Mouse (Mus musculus) neural tube, embryonic 14.5 days (tissue): ENCODE measurements at regions not wholly inside any gene's neighbourhood (a gene's known extent, or its start where the extent isn't known, plus 50 kb on each side); places are given as distances from the start of the nearest gene placed in this dataset.

Experiments used
- ATAC-seq: fragments of 200-750 bp; cut with Nextera tagmentation; 2 replicates; pipeline ENCODE4 v1.8.0; 2017; ENCODE audit warnings: low read depth, mild to moderate bottlenecking, moderate TSS enrichment, moderate library complexity
- H3K27ac ChIP-seq: fragments of 300-500 bp; sonication (generic); 2 replicates; pipeline ENCODE4 v1.5.1; 2014; ENCODE audit warnings: low read depth, mild to moderate bottlenecking, control low read depth, low read length, moderate library complexity, mixed read lengths
- H3K27me3 ChIP-seq: fragments of 300-500 bp; sonication (generic); 2 replicates; pipeline ENCODE4 v1.6.1; 2014; ENCODE audit warnings: low read length; ENCODE audit not compliant: control insufficient read depth, insufficient read depth
- H3K36me3 ChIP-seq: fragments of 300-500 bp; sonication (generic); 2 replicates; pipeline ENCODE4 v1.6.1; 2014; ENCODE audit warnings: low read length, mixed read lengths; ENCODE audit not compliant: control insufficient read depth, insufficient read depth
- H3K4me1 ChIP-seq: fragments of 300-500 bp; sonication (generic); 2 replicates; pipeline ENCODE4 v1.6.1; 2014; ENCODE audit warnings: low read length; ENCODE audit not compliant: control insufficient read depth, insufficient read depth
- H3K4me2 ChIP-seq: fragments of 300-500 bp; sonication (generic); 2 replicates; pipeline ENCODE4 v1.6.1; 2014; ENCODE audit warnings: mild to moderate bottlenecking, low read depth, low read length, control low read depth
- H3K4me3 ChIP-seq: fragments of 300-500 bp; sonication (generic); 2 replicates; pipeline ENCODE4 v1.5.1; 2014; ENCODE audit warnings: low read depth, low read length, control low read depth, mixed read lengths
- H3K9ac ChIP-seq: fragments of 300-500 bp; sonication (generic); replicated peaks from 2 replicates; pipeline ENCODE4 v1.6.1; 2014; ENCODE audit warnings: low read depth, mild to moderate bottlenecking, control low read depth, low read length, mixed read lengths
- H3K9me3 ChIP-seq: fragments of 300-500 bp; sonication (generic); 2 replicates; pipeline ENCODE4 v1.6.1; 2016; ENCODE audit warnings: low read length; ENCODE audit not compliant: control insufficient read depth
- WGBS: fragments of 180-500 bp; shearing (Covaris S2); extraction: QIAGEN DNeasy Blood & Tissue Kit; methylation state at CpG from one replicate; pipeline ENCODE4 v1.1.7; 2014; 5-methylcytosine and 5-hydroxymethylcytosine counted together

GRCm38 (mm10) chr12:12846716-12847115, 95.0 kb downstream of the Mycn start:
- WGBS, result 58% methylated on average over 1 of the region's 1 CpGs
- Histone ChIP-seq H3K27ac (no peak overlapping the region), H3K4me1 (0 out of 2 replicates have a peak, but pooled peaks cover 3% of the 10 kb centered on the region), H3K4me3 (no peak overlapping the region), H3K27me3 (no peaks in the 10 kb centered on the region), H3K9ac (no peak overlapping the region), H3K36me3 (no peaks in the 10 kb centered on the region), H3K4me2 (no peak overlapping the region), H3K9me3 (no peaks in the 10 kb centered on the region)
- no peak for ATAC-seq

GRCm38 (mm10) chr12:12842247-12842957, 99.3 kb downstream of the Mycn start:
- H3K9ac ChIP-seq, result no peak overlapping the region
- H3K9me3 ChIP-seq, result no peaks in the 10 kb centered on the region
- no peaks in the 10 kb centered on the region for H3K27me3 ChIP-seq
- no peak overlapping the region for H3K4me3 ChIP-seq
- H3K36me3 ChIP-seq, result no peaks in the 10 kb centered on the region
- H3K4me1 ChIP-seq, result peaks cover 11% of the 10 kb centered on the region; the same call in 1 of the 2 replicates
- no peak overlapping the region for H3K4me2 ChIP-seq
- H3K27ac ChIP-seq, result no peak overlapping the region; the same call in 1 of the 2 replicates
- ATAC-seq, result no peak
- WGBS, result 19% methylated on average over 17 of the region's 17 CpGs

- Histone ChIP-seq H3K4me2 (no peak overlapping the region), H3K9me3 (no peaks in the 10 kb centered on the region), H3K27ac (no peak overlapping the region; the same call in 1 of the 2 replicates), H3K36me3 (no peaks in the 10 kb centered on the region), H3K4me3 (no peak overlapping the region), H3K9ac (no peak overlapping the region), H3K4me1 (peaks cover 11% of the 10 kb centered on the region; the same call in 1 of the 2 replicates), H3K27me3 (no peaks in the 10 kb centered on the region)
- 70% methylated on average over 5 of the region's 5 CpGs for WGBS
- ATAC-seq, result peak; percentile 62
These were observed 100.1 kb downstream of the Mycn start for GRCm38 (mm10) chr12:12841385-12842238.

- Histone ChIP-seq H3K27ac (no peak overlapping the region), H3K4me1 (peaks cover 11% of the 10 kb centered on the region; the same call in 1 of the 2 replicates), H3K27me3 (no peaks in the 10 kb centered on the region), H3K4me2 (peak overlapping the region; percentile 27; the same call in 1 of the 2 replicates), H3K36me3 (no peaks in the 10 kb centered on the region), H3K4me3 (no peak overlapping the region), H3K9ac (no peak overlapping the region), H3K9me3 (no peaks in the 10 kb centered on the region)
- WGBS, result 12% methylated on average over 17 of the region's 17 CpGs
- peak; percentile 55; the same call in 1 of the 2 replicates for ATAC-seq
These were observed 100.9 kb downstream of the Mycn start for GRCm38 (mm10) chr12:12840661-12841384.

- no peak overlapping the region for H3K9ac ChIP-seq
- no peak for ATAC-seq
- H3K4me1 ChIP-seq, result peaks cover 11% of the 10 kb centered on the region; the same call in 1 of the 2 replicates
- H3K27me3 ChIP-seq, result no peaks in the 10 kb centered on the region
- H3K27ac ChIP-seq, result no peak overlapping the region
- no peak overlapping the region for H3K4me3 ChIP-seq
- WGBS, result 96% methylated on average over 1 of the region's 1 CpGs
- no peak overlapping the region for H3K4me2 ChIP-seq
- no peaks in the 10 kb centered on the region for H3K9me3 ChIP-seq
- no peaks in the 10 kb centered on the region for H3K36me3 ChIP-seq
These were observed 103.9 kb downstream of the Mycn start for GRCm38 (mm10) chr12:12837775-12838174.

- Histone ChIP-seq H3K9me3 (no peaks in the 10 kb centered on the region), H3K27ac (peak overlapping the region; percentile 36; the same call in 1 of the 2 replicates), H3K27me3 (no peaks in the 10 kb centered on the region), H3K4me1 (peaks cover 8% of the 10 kb centered on the region), H3K4me2 (no peak overlapping the region), H3K9ac (no peak overlapping the region), H3K36me3 (no peaks in the 10 kb centered on the region), H3K4me3 (no peak overlapping the region)
- ATAC-seq, result peak; percentile 68
- WGBS, result 31% methylated on average over 13 of the region's 13 CpGs
These were observed 113.7 kb downstream of the Mycn start for GRCm38 (mm10) chr12:12827821-12828641.

GRCm38 (mm10) chr12:12827379-12827778, 114.3 kb downstream of the Mycn start:
- H3K27ac ChIP-seq, result peak overlapping the region; percentile 36; the same call in 1 of the 2 replicates
- ATAC-seq, result no peak
- H3K4me1 ChIP-seq, result peaks cover 8% of the 10 kb centered on the region
- no peak overlapping the region for H3K4me3 ChIP-seq
- H3K27me3 ChIP-seq, result no peaks in the 10 kb centered on the region
- no peaks in the 10 kb centered on the region for H3K36me3 ChIP-seq
- WGBS, result 51% methylated on average over 9 of the region's 9 CpGs
- no peak overlapping the region for H3K4me2 ChIP-seq
- no peaks in the 10 kb centered on the region for H3K9me3 ChIP-seq
- no peak overlapping the region for H3K9ac ChIP-seq

- no peak overlapping the region for H3K27ac ChIP-seq
- no peaks in the 10 kb centered on the region for H3K36me3 ChIP-seq
- no peak overlapping the region for H3K9ac ChIP-seq
- WGBS, result 72% methylated on average over 3 of the region's 3 CpGs
- no peak for ATAC-seq
- H3K4me2 ChIP-seq, result no peak overlapping the region
- H3K27me3 ChIP-seq, result no peaks in the 10 kb centered on the region
- H3K4me1 ChIP-seq, result peaks cover 8% of the 10 kb centered on the region
- no peak overlapping the region for H3K4me3 ChIP-seq
- no peaks in the 10 kb centered on the region for H3K9me3 ChIP-seq
These were observed 115.3 kb downstream of the Mycn start for GRCm38 (mm10) chr12:12826431-12826830.
